Mouse (Mus musculus): ENCODE measurements around the gene Dzip1l. TPM values are rescaled to one million over a fixed set of nuclear protein-coding genes. Genes with fewer than 3 reads are reported as not detected.
A peak's percentile ranks its signal among the peaks of the same experiment; 100 is the strongest.
"Not testable (repeated sequence)": the region's sequence is repeated elsewhere in the genome, so short reads cannot be mapped to it uniquely, and the experiment has no call there.

The Dzip1l gene
- 1 to 10 TPM; 5.2 to 7.1 TPM for total RNA-seq (2021)
- long read RNA-seq, experiment 1, partial matches to known transcripts = 2 of 2 reads
- long read RNA-seq, experiment 1, other reads (novel, unspliced or antisense) = 0 of 2 reads
- long read RNA-seq, experiment 2, full-length matches to known transcripts = 1 of 10 reads
- long read RNA-seq, experiment 2, partial matches to known transcripts = 0 of 10 reads
- long read RNA-seq, experiment 2, other reads (novel, unspliced or antisense) = 9 of 10 reads

DNA sequence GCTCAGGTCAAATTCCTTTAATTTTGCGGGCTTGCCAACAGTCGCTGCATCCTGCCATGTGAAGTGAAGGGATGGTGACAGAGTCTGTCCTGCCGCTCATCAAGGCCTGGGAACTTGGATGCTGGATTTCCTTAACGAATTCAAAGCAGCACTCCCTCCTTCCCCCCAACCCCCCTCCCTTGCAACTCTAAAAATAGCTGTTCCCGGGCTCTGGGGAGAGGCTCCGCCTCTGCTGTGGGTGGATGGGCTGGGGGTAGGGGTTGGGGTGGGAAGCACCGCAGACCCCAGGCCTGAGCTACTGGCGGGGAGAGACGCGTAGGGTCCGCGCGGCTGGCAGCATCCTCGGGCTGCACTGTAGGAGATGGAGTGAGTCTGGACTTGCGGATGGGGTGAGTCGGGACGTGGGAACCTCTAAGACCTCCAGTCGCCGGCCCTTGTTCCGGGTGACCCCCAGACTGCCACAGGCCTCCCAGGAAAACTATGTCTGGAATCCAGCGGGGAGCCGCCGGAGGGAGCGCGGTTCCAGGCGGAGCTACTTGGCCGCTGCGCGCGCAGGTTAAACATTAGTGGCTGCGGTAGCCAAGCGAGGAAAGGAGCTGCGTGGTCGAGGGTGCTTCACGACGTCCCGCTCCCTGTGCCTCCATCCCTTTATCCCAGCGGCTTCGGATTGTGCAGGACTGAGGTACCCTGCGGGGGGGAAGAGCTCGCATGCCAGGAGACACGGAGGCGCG lies at the start of gene Dzip1l:
Gene Dzip1l, plus strand, starts transcription at position 216 of the 731 bp plus-strand sequence.
- DNase-seq = peak; percentile 79

DNA sequence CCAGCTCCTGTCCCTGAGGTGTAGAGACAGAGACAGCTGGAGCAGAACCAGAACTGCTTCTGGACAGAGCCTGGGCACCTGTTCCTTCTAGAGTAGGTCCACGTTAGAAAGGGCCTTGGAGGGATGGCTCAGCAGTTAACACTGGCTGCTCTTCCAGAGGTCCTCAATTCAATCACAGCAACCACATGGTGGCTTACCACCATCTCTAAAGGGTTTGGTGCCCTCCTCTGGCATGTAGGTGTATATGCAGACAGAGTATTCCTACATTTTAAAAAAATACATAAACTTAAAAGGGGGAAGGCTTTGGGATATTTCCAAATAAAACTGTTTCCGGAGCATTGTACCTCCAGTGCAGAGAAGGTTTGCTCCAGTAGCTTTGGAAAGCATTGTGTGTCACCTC lies 48.6 kb upstream of the Dzip1l start:
- DNase-seq = peak; percentile 53

DNA sequence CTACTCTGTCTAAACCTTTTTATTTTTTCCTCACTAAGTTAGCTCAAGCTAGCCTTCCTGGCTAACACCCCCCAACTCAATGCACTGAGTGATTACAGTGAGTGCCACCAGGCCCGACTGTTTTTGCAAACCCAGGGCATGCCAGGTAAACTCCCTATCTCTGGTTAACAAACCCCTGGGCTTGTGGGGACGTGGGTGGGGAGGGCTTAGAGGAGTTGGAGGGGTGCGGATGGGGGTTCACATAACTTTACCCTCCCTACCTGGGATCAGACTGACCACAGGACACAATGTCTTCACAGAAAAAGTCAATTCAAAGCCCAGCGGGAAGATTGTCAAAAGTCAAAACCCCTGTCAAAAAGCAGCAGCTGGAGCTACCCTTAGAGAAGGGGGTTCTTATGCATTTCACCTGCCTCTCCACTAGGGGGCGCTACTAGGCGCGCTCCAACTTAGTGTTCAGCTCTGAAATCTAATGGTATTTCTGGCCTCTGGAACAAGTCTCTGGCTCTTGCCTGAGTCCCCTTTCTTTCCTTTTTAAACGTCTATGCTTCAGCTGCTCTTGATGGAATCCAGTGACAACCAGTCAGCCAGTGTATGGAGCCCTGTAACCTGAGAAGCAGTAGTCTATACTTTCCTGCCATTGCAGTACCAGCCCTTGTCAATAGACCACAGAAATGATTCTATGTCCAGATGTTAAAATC lies 41.6 kb upstream of the Dzip1l start:
- DNase-seq = peak; percentile 84

DNA sequence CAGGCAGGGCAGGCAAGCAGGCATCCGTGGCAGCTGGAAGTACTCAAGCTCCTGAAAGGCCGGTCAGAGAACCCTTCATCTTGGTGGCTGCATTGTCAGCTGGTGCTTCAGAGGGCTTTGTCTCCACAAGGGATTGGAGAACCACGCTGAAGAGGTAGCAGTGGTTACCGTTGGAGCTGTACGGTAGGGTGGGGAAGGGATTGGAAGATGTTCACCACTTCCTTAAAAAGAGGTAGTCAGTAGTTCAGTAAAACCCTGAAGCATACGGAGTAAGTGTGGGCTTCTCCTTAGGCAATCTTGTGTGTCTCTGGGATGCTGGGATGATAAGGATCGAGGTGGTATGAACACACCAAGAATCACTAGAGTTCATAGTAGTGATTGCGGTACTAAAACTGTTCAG lies 38.2 kb upstream of the Dzip1l start:
- DNase-seq = no peak

DNA sequence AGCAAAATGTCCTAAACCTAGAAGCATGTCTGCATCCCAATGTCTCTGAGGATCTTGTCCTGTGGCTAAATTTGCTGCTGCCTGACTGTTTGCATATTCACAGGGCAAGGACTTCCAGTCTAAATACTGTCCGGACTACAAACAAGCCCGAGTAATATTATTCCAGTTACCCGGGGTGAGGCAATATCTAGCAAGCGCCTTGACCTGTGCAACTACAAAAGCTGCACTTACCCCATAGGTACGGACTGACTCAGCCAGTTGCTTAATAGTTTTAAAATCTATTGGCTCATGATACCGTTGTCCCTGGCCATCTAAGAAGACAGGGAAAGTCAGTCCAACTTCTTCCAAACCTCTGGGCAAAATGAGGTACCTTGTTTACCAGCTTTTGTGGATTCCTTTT lies 30.2 kb upstream of the Dzip1l start:
- DNase-seq = not testable (repeated sequence)

DNA sequence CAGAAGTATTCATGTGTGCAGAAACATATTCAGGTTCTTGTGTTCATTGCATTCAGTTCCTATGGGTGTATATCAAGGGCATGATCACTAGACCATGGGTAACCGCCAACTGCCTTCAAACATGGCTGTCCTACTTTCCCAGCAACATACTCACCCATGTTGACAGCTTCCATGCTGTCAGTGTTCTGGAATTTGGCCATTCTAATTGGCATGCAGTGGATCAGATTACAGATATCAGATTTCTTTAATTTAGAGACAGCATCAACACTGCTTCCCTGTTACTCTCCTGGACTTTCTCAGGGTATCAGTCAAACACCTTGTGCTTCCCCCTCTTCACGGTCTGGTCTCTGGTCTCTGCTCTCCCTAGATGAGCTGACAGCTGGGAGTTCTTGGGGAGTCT lies 25.7 kb upstream of the Dzip1l start:
- no peak for DNase-seq

DNA sequence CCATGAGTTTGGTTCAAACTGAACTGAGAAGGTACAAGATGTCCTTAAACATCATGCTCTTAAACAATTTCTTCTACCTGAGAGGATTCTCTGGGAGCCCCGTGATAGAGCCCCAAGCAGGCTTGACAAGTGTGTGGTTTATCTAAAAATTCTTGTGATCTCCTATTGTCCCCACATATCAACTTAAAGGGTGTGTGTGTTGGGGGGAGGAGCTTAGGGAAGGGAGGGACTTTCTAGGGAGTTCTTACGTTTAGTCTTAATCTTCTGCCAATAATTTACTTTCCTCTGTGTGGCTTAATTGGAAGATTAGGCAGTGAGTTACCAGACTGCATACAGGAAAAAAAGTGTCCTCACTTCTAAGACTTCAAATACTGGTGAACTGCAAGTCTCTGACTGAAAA lies 17.1 kb upstream of the Dzip1l start, which contains the start of gene A4gnt:
Gene A4gnt, plus strand, starts transcription at position 301 of the 400 bp plus-strand sequence.
- DNase-seq = no peak

DNA sequence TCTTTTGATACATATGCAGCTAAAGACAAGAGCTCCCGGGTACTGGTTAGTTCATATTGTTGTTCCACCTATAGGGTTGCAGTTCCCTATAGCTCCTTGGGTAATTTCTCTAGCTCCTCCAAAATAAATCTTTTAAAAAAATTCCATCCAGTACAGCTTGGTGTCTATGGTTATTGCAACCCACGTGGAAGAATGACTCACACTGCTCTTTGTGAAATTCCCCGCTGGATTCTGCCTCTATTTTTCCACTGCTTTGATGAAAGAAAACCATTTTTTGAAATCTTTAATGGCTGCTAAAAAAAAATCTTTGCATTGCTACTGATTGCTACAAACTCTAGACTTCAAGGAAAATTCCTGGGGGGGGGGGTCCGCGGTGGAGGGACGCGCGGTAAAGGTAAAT lies 9.6 kb upstream of the Dzip1l start:
- DNase-seq = no peak

DNA sequence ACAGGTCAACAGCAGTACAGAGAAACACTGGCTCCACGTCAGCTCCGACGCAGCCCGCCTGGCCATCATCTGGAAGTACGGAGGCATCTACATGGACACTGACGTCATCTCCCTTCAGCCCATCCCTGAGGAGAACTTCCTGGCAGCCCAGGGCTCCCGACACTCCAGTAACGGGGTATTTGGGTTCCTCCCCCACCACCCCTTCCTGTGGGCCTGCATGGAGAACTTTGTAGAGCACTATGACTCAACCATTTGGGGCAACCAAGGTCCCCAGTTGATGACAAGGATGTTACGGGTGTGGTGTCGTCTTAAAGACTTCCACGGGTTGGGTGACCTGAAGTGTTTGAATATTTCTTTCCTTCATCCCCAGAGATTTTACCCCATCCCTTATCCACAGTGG lies 9.1 kb upstream of the Dzip1l start:
- DNase-seq = no peak

DNA sequence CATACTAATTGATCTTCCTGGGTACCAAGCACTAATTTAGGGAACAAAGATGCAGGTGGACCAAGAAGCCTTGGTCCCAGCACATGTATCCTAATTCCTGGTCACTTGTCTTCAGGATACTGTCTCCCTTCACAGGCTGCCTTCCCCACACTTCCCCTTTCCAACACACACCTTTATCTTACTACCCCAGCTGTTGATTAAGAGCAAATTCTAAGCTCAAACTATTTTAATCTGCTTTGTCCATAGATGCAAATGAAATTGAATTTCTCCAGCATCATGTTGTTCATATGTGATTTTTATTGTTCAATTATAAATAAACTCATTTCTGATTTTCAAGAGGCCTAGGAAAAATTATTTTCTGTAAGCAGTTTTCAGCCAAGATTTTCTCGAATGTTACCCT lies 7.3 kb upstream of the Dzip1l start:
- no peak for DNase-seq

DNA sequence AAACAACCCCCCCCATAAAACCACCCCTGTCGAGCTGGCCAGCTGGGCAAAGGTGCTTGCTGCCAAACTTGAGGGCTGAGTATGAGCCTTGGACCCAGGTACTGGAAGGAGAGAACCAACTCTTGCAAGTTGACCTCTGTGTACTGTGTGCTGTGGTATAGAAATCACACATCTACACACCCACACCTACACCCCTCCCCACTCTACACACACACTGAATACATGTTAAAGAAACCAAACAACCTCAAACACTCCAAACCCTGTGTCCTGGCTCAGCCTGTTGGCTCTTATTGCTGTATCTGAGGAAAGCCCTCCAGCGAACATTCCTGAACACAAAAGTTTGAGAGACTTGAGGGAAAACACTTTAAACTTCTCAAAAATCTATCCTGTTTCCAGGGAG lies 6.3 kb upstream of the Dzip1l start:
- DNase-seq = no peak

DNA sequence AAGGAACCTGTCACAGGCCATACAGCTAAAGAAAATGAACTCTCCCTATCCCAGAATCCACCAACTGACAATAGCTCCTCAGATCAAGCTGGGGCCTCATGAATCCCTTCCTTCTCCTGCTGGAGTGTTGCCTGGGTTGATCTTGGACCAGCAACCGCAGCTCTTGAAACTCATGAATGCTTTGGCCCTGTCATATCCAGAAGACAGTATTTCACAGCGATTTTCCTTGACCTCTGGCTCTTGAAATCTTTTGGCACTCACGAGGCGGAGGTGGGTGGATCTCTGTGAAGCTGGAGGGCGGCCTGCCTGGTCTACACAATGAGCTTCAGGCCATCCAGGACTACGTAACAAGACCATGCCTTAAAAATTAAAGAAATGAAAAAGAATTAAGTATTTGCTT lies 5.2 kb upstream of the Dzip1l start:
- DNase-seq = peak; percentile 33

DNA sequence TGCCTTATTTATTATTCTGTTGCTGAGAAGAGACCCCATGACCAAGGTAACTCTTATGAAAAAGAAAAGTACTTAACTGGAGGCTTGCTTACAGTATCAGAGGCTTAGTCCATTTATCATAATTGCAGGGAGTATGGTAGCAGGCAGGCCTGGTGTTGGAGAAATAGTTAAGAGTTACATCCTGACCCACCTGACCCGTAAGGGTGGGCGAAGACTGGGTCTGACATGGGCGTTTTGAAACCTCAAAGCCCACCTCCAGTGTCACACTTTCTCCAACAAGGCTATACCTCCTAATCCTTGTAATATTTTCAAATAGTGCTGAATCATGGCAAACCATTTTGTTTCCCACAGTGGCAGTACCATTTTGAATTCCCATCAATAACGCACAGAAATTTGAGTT lies 715 bp upstream of the Dzip1l start:
- no peak for DNase-seq

DNA sequence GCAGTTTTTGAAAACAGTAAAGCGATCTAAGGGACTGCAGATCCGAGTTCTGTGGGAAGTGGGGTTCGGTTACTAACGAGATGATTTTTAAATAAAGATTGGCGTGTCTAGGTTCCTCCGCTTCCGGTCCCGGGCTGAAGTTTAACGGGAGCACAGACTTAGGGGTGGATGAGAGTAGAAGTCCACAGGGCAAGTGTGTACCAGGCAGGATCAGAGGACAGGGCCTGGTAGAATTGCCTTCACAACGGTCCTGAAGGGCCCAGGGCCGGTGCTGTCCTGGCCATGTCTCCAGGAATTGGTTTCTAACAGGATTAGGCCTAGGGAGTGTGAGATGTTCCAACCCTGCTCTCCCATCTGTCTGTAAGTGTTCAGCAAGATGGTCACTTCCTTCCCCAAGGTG lies 775 bp downstream of the Dzip1l start:
- peak; percentile 33 for DNase-seq

DNA sequence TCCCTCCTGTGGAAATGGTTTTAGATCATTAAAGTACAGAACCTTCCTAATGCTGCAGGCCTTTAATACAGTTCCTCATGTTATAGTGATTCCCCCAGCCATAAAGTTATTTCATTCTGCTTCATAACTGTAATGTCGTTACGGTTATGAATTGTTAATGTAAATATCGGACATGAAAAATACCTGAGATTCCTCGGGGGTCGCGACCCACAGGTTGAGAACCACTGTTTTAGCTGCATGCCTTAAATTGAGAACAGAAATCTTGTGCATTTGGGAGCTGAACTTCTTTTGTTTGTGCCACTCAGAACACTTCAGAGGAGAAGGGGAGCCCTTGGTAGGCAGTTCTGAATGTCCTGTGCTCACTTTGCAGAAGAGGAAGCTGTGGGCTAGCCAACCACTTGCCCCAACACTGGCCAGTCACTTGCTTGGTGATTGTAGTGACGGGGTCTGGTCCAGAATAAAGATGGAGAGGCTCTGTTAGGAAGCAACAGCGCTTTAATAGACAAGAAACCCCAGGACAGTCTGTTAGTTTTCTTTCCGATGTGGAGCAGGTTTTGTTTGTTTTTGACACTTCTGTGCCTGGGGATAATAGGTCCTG lies 1.3 kb downstream of the Dzip1l start:
- no peak for DNase-seq

DNA sequence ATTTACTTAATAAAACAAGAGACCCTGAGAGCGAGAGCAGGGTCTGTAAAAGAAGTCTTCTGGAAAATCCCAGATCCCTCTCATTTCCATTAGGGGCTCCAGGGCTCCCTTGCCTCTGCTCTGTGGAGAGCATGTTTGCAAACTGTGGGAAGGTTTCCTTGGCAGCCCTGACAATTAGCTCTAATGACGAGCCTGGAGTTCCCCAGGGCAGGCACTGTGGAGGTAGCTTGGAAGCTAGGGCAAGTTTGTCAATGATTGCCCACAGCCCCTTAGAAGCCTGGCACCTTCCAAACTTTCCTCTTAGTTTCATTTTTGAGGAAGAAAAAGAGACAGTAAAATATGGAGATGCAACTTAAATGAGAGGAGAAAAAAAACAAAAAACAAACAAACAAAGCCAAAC lies 2.5 kb downstream of the Dzip1l start:
- DNase-seq = no peak

DNA sequence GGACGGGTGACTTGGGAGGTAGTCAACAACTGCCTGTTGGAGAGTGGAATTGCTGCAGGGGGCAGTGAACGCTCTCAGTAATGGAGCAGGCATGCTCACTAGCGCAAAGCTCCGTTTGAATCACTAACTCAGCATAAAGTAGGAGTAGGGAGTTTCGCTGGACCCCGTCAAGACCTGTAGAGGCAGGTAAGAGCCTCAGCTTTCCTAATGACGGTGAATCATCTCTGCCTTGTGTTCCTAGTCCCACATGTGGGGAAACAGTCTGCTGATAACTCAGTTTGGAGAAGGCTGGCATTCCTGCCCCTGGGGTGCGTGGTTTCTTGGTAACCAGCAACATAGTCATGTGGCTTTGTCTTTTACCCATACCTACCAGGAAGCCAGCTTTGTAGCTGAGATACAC lies 3.0 kb downstream of the Dzip1l start:
- DNase-seq = no peak

DNA sequence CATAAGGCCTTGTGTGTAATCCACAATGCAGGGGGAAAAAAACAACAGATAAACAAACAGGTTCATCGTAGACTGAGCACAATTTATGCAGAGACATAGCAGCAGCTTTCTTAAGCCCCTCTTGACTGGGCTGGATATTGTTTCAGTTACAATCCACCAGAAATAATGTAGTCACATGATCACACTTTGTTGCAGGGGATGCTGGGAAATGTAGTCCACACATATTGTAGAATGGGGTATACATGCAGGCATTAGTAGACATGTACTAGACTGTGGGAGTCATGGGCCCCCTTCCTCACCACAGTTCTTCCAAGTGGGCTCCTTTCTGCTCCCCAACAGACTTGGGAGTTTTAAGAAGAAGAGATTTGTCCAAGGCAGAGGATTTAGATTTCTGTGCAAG lies 7.5 kb downstream of the Dzip1l start:
- DNase-seq = no peak

DNA sequence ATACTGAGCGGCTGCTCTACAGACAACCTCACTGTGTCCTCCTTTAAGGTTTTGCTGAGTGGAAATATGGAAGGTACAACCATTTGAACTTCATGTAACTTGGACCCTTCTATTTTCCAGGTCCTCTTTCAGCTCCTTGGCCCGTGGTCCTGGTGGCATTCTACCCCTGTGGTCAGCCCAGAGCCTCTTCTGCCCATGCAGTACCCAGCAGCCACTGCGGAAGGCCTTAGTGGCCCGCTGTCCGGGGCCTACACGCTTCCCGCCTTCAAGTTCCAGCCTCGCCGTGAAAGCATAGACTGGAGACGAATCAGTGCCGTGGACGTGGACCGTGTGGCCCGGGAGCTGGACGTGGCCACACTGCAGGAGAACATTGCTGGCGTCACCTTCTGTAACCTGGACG lies 7.9 kb downstream of the Dzip1l start:
- no peak for DNase-seq

DNA sequence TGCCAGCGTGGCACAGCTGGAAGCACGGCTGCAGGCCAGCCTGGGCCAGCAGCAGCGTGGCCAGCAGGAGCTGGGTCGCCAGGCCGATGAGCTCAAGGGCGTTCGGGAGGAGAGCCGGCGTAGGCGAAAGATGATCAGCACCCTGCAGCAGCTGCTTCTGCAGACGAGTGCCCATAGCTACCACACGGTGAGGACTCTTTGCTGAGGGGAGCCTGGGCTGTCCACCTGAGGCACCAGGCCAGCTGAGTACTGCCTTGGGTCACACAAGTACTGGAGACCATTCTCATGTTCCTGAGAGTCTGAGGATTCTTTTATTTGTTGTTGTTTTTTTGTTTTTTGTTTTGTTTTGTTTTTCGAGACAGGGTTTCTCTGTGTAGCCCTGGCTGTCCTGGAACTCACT lies 8.4 kb downstream of the Dzip1l start:
- no peak for DNase-seq

DNA sequence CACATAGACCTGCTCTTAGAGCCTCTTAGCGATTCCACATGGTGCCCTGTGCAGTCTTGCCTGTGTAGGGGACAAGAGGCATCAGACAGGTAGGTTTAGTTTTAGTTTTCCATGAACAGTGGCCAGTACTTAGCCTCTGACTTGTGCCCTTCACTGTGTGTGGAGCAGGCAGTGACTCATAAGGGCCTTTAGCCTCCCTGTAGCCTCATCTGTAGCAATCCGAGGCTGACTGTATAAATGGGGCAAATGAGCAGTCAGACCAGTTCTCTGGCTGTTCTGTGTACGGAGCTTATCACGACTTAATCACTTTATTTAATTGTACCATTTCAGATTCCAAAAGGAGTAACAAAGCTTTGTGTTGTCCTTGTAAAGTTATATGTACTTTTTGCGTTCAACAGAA lies 10.7 kb downstream of the Dzip1l start:
- no peak for DNase-seq

DNA sequence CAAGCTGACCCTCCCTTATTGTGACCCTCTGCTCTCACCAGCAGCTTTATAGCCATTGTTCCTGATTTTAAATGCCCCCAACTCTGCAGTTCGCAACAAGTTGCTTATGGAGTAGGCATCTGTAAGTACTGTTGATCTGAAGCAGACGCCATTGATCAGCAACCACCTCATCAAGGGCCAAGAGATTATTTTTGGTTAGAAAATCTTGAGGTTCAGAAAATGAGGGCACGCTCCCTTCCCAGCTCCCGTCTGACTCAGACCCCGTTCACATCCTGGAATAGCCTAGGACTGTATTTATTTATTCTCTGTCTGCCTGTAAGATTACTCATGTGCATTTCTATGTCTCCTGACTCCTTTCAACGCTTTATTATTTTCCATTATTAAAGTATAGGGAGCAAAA lies 16.1 kb downstream of the Dzip1l start:
- no peak for DNase-seq

DNA sequence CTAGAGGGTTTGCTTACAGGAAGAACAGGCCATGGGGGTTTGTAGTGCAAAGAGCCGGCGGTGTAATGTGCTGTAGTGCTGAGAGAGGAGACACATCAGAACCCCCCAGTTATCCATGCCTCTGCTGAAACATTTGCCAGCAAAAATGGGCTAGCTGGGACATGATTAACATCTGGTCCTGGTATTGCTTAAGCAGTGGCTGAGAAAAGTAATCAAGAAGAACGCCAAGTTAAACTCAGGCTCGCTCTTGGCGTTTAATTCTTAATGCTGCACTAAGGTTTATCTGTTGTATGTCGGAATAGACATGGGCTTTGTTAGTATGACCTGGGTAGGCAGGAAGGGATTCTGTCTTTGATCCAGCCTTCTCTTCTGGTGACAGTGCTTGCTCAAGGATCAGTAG lies 16.8 kb downstream of the Dzip1l start:
- no peak for DNase-seq

All from adrenal gland, postnatal 10 days (tissue).